Mouse (Mus musculus) G1E (cell line): ENCODE data around the gene Sec63. TPM values are rescaled to one million over a fixed set of nuclear protein-coding genes. Genes with fewer than 3 reads are reported as not detected.

Experiments used
- ATAC-seq: 2 replicates; pipeline ENCODE4 v1.8.0; 2016; ENCODE audit warnings: mild to moderate bottlenecking; ENCODE audit not compliant: insufficient number of reproducible peaks, poor library complexity, low FRiP score, severe bottlenecking; ENCODE audit errors: extremely low read depth
- DNase-seq: peaks from one replicate; pipeline ENCODE4 v3.0.0; 2012; ENCODE audit warnings: low spot score
- H3K27me3 ChIP-seq: 2 replicates; pipeline ENCODE4 v1.6.1; 2012; ENCODE audit warnings: mild to moderate bottlenecking, low read length, inconsistent platforms; ENCODE audit not compliant: insufficient read depth
- H3K36me3 ChIP-seq: replicated peaks from 2 replicates; pipeline ENCODE3; 2012; ENCODE audit warnings: mild to moderate bottlenecking, inconsistent platforms
- H3K4me1 ChIP-seq: 2 replicates; pipeline ENCODE4 v1.6.1; 2012; ENCODE audit warnings: low read depth, low read length, inconsistent platforms, mixed read lengths; ENCODE audit not compliant: insufficient read depth
- H3K4me3 ChIP-seq: 2 replicates; pipeline ENCODE4 v1.5.1; 2012; ENCODE audit warnings: low read depth, mild to moderate bottlenecking, inconsistent platforms, low read length, moderate library complexity, mixed read lengths
- H3K9me3 ChIP-seq: replicated peaks from 2 replicates; pipeline ENCODE4 v1.6.1; 2012; ENCODE audit warnings: inconsistent platforms
- CTCF ChIP-seq: IDR thresholded peaks from 2 replicates; pipeline ENCODE4 v1.5.1; 2012; ENCODE audit warnings: low read depth, low read length, inconsistent platforms, mixed read lengths
- GATA1 ChIP-seq: IDR thresholded peaks from 2 replicates; pipeline ENCODE4 v1.6.1; 2012; ENCODE audit warnings: borderline replicate concordance, low read length, inconsistent platforms, mixed read lengths
- GATA2 ChIP-seq: IDR thresholded peaks from 2 replicates; pipeline ENCODE4 v1.6.1; 2012; ENCODE audit warnings: low read depth, low read length, inconsistent platforms, borderline replicate concordance
- POLR2AphosphoS5 ChIP-seq: IDR thresholded peaks from 2 replicates; pipeline ENCODE4 v1.6.1; 2012; ENCODE audit warnings: low read depth, low read length, inconsistent platforms; ENCODE audit not compliant: insufficient replicate concordance
- TAL1 ChIP-seq: conservative IDR thresholded peaks from 2 replicates; pipeline ENCODE4 v1.6.1; 2012; ENCODE audit warnings: low read depth, low read length, inconsistent platforms, mixed read lengths
- polyA plus RNA-seq: library from polyadenylated mRNA; stranded (reverse); fragments of >175 nt; gene quantifications from 2 replicates; pipeline ENCODE4 v1.2.3, GENCODE M21; 2012
- total RNA-seq, 2 experiments: library from RNA; stranded (forward) in 1 of 2; stranded (reverse) in 1 of 2; fragments of 200-1000 nt in 1 of 2; fragments of >200 nt in 1 of 2; fragmentation: Nextera tagmentation in 1 of 2; gene quantifications; 2 replicates each; pipeline ENCODE4 v1.2.3; 2014 to 2017

The Sec63 gene
- total and polyA plus RNA-seq, 3 experiments: 4.0 to 17.5 (median 15.6) TPM

- Histone ChIP-seq H3K4me3 (no peak overlapping the region), H3K9me3 (no peaks in the 10 kb centered on the region), H3K36me3 (no peaks in the 10 kb centered on the region), H3K4me1 (no peaks in the 10 kb centered on the region), H3K27me3 (peaks cover 4% of the 10 kb centered on the region; the same call in 1 of the 2 replicates)
- DNase-seq (no peak), ATAC-seq (no peak)
- TF ChIP-seq TAL1 (no peak), GATA1 (no peak), GATA2 (no peak), POLR2AphosphoS5 (no peak), CTCF (no peak)
These were observed 101.5 kb downstream of the Sec63 start for GRCm38 (mm10) chr10:42862806-42863205.

GRCm38 (mm10) chr10:42863621-42864391 lies 102.5 kb downstream of the Sec63 start:
- Histone ChIP-seq H3K4me1 (no peaks in the 10 kb centered on the region), H3K27me3 (peaks cover 4% of the 10 kb centered on the region; the same call in 1 of the 2 replicates), H3K9me3 (no peaks in the 10 kb centered on the region), H3K4me3 (no peak overlapping the region), H3K36me3 (no peaks in the 10 kb centered on the region)
- TF ChIP-seq TAL1: no peak
- no peak for TF ChIP-seq GATA1
- no peak for TF ChIP-seq CTCF
- no peak for TF ChIP-seq GATA2
- TF ChIP-seq POLR2AphosphoS5: no peak
- no peak for ATAC-seq
- no peak for DNase-seq

DNA sequence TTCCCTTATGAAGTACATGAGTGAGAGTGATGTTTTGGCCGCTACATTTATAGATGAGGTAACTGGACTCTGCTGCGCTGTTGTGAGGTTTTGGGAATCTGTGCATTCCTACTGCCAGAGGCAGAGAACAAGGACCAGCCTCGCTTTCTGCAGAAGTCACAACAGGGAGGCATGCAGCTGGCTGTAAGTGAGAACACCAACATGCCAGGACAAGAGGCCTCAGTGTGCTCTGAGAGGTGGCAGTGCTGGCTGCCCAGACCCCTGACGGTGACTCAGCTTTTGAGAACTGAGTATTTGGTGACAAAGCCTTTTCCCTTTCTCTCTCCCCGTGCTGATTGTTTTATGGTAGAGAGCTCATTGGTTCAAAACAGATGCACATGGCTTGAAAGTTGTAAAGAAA lies 103.4 kb downstream of the Sec63 start:
- H3K36me3 ChIP-seq: no peaks in the 10 kb centered on the region
- TF ChIP-seq CTCF: no peak
- TF ChIP-seq TAL1: no peak
- no peak for TF ChIP-seq POLR2AphosphoS5
- no peak for TF ChIP-seq GATA2
- no peak for TF ChIP-seq GATA1
- H3K4me3 ChIP-seq: no peak overlapping the region
- H3K27me3 ChIP-seq: peaks cover 4% of the 10 kb centered on the region; the same call in 1 of the 2 replicates
- H3K4me1 ChIP-seq: no peaks in the 10 kb centered on the region
- no peak for ATAC-seq
- H3K9me3 ChIP-seq: no peaks in the 10 kb centered on the region
- DNase-seq: no peak

DNA sequence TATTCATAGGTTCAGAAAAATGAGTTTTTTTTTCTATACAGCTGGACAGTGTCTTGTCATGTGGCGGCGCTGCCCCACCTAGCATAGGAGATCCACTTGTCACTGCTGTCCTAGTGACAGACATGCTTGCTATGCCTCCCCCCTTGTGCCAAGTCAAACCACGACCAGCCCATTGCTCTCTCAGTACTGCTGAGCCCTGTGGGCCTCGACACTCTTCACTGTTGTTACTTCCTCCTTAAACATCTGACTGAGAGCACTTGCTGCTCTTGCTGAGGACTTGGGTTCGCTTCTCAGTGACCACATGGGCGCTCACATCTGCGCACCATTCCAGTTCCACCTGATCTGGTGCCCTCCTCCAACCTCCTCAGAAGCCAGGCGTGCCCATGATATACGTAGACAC lies 107.1 kb downstream of the Sec63 start:
- no peak for DNase-seq
- Histone ChIP-seq H3K4me1 (no peaks in the 10 kb centered on the region), H3K4me3 (no peak overlapping the region), H3K27me3 (peaks cover 2% of the 10 kb centered on the region; the same call in 1 of the 2 replicates), H3K9me3 (no peaks in the 10 kb centered on the region), H3K36me3 (no peaks in the 10 kb centered on the region)
- TF ChIP-seq TAL1 (no peak), CTCF (no peak), POLR2AphosphoS5 (no peak), GATA2 (no peak), GATA1 (no peak)
- ATAC-seq: no peak

DNA sequence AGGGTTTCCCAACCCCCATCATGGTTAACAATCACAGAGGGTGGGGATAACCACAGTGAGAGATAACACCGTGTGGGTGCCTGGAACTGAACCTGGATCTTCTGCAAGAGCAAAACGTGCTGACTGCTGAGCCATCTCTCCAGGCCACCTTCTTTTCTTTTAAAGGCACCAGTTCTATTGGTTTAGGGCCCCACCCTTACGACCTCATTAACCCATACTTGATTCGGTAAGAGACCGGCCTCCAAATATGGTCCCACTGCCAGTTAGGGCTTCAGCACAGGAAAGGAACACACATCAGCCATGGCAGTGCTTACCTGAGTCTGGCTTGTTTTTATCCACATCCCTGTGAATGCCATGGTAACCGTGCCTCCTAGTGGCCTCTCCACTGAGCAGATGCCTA lies 108.2 kb downstream of the Sec63 start:
- DNase-seq (no peak), ATAC-seq (no peak)
- Histone ChIP-seq H3K27me3 (no peaks in the 10 kb centered on the region), H3K9me3 (no peaks in the 10 kb centered on the region), H3K4me1 (no peaks in the 10 kb centered on the region), H3K4me3 (no peak overlapping the region), H3K36me3 (no peaks in the 10 kb centered on the region)
- no peak for TF ChIP-seq TAL1
- no peak for TF ChIP-seq CTCF
- no peak for TF ChIP-seq GATA2
- no peak for TF ChIP-seq POLR2AphosphoS5
- no peak for TF ChIP-seq GATA1

DNA sequence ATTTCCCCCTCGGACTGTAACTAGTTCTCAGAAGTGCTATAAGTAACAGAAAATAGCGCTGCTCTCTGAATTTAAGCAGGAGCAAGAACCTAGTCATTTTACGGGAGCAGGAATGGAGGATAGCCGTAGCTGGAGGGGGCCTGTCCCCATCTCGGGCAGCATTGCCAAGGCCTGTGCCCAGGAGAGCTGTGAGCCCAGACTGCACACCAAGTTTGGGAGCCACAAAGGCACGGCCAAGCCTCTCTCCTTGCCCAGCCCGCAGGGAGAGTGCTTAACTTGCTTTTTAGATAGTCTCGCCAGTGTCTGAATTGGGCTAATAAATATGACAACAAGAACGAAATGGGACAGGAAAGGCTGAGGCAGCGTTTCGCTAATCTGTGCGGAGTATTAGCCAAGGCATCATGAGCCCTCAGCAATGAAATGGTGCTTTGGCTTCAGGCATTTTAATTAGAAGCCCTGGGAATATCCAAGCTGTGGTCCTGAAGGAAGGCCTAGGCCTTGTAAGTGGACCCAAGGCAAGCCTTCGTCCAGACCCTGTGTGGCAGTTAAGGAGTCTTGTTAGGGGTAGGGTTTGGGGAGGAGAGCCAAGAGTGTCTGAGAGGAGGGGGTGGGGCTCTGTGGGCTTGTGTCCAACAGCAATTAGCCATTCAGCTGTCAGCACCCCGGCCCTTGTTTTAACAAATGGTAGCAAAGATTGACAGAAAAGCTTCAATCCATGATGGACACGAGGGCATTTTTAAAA lies 111.1 kb downstream of the Sec63 start:
- no peaks in the 10 kb centered on the region for H3K36me3 ChIP-seq
- no peak overlapping the region for H3K4me3 ChIP-seq
- no peaks in the 10 kb centered on the region for H3K4me1 ChIP-seq
- H3K9me3 ChIP-seq: no peaks in the 10 kb centered on the region
- DNase-seq (no peak), ATAC-seq (no peak)
- peaks cover 5% of the 10 kb centered on the region; the same call in 1 of the 2 replicates for H3K27me3 ChIP-seq
- TF ChIP-seq POLR2AphosphoS5 (no peak), GATA1 (no peak), GATA2 (no peak), CTCF (no peak), TAL1 (no peak)
